Mouse (Mus musculus) erythroblast, adult 5-6 weeks (primary cell): ENCODE measurements around the gene Tcea3. TPM values are rescaled to one million over a fixed set of nuclear protein-coding genes. Genes with fewer than 3 reads are reported as not detected.

Source experiments
- ATAC-seq: replicated peaks from 2 replicates; pipeline ENCODE4 v1.8.0; 2016; ENCODE audit warnings: moderate number of reproducible peaks, mild to moderate bottlenecking, moderate TSS enrichment, inconsistent platforms; ENCODE audit not compliant: poor library complexity, low FRiP score, severe bottlenecking
- total RNA-seq, 2 experiments: library from RNA; stranded (forward) in 1 of 2; stranded (reverse) in 1 of 2; fragments of 150-400 nt in 1 of 2; fragments of 200-764, 138-1000 nt in 1 of 2; gene quantifications; 2 replicates each; pipeline versions ENCODE4 v1.2.3 to v1.2.4; 2015 to 2017; ENCODE audit warnings: low replicate concordance in 2 of 2

The Tcea3 gene
- total RNA-seq, 2 experiments from 2014 or later, result not detected

DNA sequence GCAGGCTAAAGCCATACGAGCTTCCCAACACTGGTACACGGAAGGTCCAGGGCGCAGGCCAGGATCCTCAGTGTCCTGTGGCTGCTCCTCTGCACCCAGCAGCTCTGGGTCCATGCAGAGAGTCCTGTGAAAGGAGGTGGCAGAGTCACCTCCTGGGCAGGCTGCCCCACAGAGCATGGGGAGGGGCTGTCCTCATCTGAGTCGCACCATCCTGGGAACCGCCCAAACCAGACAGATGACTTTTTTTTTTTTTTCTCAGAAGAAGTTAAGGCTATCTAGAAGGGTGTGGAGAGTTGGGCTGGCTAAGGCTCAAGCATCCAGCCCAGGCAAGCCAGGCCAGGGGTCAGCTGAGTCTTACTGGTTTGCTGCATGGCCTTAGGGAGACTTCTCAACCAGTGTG lies 18.9 kb upstream of the Tcea3 start:
- ATAC-seq, result no peak

DNA sequence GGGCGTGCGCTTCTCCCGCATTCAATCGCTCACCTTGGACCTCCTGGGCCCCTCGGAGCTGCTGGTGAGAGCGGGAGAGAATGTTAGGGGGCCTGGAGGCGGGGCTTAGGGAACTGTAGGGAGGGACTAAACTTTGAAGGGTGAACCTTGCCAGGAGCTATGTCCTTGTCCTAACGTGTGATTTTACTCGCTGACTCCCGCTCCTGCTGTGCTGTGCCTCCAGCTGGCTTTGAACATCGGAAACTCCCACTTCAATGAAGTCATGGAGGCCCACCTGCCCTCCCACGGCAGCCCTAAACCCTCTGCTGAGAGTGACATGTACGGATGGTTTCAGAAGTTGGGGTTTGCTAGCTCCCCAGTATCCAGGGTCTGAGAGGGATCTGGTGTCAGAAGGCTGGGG lies 8.9 kb upstream of the Tcea3 start:
- ATAC-seq, result no peak

DNA sequence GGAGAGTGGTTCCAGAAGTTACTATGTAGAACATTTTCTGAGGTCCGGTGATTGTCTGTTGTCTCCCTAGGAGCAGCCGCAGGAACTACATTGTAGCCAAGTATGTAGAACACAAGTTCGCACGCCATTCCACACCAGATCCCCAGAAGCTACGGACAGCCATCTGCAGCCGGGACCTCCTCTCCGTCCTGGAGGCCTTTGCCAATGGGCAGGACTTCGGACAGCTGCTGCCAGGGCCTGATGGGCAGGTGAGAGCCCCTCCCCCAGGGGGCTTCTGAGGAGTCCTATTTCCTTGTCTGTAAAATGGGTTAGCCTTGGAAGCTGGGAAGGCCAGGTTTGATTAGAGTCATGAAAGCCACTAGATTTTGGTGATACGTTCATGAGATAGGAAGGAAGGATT lies 8.4 kb upstream of the Tcea3 start:
- no peak for ATAC-seq

DNA sequence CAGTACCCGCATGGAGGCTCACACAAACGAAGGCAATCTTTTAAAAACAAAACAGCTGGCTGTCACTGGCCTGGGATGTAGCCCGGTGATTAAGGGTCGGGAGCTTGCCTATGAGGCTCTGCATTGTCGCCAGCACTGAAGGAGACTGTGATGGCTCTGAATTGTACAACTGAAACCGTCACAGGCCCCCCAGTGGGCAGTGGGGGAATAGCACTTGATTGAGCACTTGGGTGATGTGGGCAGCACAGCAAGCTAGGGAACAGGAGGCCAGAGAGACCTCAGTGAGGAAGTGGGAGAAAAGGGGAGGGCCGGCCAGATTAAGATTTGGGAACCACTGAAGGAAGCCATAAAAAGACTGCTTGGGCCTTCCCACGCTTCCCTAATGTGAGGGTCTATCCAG lies 7.9 kb upstream of the Tcea3 start:
- ATAC-seq, result peak; percentile 75

DNA sequence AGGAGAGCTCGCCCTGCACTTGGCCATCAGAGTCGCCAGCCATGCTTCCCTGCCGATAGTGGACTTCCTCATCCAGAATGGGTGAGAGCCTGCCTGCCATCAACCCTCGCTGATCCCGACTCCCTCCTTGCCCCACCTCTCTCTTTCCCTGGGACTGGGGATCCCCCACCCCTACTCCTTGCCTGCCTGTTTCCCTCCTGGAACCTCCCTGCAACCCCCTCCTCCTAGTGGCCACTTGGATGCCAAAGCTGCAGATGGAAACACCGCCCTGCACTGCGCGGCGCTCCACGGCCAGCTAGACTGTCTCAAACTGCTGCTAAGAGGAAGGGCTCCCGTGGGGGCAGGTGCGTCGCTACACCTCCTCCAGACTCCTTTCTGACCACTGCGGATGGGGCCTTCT lies 7.4 kb upstream of the Tcea3 start:
- no peak for ATAC-seq

DNA sequence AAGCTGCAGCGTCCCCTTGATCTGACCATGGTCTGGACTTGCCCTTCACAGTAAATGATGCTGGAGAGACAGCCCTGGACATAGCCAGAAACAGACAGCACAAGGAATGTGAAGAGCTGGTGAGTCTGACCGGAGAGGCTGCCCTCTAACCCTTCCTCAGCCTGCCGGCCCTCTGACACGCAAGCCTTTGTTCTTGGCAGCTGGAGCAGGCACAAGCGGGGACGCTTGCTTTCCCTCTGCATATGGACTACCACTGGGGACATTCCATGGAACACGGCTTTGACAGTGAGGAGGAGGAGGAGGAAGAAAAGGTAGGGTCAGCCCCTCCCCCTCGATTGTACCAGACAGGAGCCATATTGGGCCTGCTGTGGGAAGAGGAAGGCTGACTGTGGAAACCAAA lies 6.6 kb upstream of the Tcea3 start:
- no peak for ATAC-seq

DNA sequence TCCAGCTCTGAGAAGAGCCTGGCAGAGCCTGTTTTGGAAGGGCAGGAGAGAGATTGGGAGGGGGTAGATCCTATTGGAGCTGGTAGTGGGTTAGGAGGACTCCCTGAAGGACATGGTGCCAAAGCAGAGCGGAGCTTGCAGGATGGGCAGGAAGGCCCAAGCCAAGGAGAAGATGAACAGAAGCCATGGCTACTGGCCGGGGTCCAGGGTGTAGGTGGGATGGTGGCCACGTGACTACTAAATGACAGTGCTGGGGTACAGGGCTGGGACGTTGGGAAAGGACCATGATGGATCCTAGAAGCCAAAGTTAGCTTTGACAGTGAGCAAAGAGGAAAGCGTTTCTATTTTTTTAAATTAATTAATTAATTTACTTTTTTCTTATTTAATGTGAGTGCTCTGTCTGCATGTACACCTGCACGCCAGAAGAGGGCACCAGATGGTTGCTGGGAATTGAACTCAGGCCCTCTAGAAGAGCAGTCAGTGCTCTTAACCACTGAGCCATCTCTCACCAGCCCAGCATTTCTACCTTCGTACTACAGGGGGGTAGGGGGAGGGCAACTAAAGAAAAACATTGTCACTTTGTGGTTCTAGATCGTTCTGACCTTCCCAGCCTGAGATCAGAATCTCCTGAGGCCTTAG lies 5.3 kb upstream of the Tcea3 start:
- ATAC-seq, result no peak

DNA sequence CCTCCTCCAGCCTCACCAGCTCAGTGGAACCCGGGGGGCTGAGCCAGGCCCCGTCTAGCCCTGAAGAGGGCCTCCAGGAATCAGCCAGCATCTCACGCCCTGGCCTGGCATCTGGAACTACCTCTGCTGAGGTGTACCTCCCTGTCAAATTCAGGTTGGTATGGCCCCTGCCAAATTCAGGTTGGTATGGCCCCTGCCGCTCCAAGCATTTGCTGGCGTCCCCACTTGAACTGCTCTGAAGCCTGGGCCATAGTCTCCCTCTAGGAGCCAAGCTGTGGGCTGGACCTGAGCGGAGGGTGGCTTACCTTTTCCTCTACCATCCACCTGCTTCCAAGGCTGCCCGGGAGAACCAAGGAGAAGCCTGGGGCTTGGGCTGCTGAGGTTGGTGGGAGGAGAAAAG lies 4.8 kb upstream of the Tcea3 start:
- no peak for ATAC-seq

DNA sequence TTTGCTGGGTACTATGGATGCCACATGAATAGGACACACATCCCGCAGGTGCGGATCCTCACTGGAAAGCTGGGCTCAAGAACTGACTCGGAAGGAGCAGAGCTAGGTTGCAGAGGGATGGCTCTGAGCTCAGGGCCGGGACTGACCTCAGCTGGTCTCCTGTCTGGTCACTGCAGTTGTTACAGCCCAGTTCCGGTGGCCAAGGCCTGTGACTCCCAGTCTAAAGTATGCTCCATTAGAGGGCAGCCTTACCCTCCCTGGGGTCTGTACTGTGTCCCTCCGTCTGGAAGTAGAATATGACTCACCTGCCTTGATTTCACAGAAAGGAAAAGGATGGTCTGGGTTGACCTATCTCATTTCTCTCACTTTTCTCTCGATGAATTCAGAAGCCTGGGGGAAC lies 3.3 kb upstream of the Tcea3 start:
- ATAC-seq, result no peak

DNA sequence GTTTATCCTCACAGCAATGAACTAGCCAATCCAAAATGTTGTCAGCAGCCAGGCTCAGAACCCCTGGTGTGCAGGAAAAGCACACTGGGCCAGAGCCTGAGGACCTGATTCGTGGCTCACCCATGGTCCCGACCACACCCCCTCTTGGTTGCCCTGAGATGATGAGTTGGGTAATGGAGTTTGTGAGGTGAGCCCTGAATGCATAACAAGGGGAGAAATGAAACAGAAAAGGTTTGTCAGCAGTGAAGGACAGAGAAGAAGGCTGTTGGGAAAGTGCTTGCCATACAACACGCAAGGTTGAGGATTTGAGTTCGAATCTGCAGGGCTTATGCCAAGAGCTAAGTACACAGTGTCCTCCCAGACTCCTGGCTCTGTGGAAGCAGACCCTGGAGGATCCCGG lies 1.8 kb upstream of the Tcea3 start:
- ATAC-seq, result no peak

DNA sequence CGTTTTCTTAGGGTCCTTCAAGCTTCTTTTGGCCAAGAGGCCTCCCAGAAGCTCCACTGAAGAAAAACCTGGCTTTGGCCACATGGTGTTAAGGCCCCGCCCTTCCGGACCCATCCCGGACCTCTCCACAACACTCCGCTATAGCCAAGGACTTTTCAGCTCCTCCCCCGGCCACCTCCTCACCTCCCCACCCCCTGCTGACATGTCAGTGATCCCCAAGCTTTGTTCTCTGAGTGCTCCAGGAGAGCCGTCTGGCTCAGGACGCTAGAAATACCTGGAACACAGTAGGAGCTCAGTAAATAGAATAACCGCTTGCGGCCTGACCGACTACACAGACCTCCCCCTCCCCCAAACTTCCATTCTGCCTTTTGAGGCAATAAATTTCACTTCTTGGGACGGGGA lies 960 bp upstream of the Tcea3 start:
- no peak for ATAC-seq

DNA sequence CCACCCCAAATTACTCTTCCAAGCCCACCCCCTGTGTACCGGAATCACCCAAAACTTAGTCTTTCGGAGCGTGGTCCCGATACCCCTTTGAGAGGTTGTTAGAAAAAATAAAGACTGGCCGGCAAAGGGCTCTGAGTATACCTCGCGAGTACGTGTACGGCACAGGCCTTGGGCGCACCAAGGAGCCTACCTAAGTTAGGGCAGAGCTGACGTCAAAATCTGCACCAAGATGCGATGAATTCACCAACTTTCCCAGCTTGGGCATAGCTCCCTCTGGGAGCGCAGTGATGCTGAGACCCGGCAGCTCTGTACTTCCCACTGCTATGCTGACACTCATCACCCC lies 172 bp upstream of the Tcea3 start:
- ATAC-seq, result no peak

DNA sequence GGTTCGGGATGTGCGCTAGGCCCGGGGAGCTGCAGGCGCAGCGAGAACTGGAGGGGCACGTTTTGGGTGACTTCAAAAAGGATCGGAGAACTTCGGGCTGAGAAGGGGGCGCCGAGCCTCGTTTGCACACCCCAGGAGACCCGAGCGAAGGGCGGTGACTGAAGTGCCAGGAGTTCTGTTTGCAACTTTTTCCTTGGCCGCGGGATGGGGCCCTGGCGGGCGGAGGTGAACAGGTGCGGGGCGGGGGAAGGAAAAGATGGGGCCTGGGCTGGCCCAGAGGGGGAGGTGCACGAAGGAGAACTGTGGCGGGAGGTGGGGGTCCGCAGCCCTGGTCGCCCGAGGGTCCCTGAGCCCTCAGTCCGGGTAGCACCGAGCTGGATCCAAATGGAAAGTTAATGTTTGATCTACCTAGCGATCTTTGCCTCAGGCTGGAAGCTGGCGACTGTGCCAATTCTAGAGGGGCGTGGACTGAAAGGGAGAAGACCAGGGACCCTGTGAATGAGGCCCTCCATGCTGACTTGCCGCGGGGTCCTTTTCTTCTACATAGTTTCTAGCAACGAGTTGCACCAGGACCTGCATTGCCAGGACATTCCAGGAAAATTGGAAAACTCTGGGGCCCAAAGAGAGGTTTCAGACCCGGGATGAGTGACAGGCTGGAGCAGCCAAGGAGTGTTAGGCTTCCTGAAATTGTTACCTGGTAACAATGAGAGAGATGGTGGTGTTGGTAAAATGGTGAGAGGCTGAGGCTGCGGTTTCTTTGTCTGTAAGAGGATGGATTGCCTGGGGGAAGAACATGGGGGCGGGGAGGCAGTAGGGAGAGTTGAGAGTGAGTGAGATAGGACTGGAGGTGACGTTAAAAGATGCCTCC lies 1.2 kb downstream of the Tcea3 start:
- ATAC-seq, result no peak

DNA sequence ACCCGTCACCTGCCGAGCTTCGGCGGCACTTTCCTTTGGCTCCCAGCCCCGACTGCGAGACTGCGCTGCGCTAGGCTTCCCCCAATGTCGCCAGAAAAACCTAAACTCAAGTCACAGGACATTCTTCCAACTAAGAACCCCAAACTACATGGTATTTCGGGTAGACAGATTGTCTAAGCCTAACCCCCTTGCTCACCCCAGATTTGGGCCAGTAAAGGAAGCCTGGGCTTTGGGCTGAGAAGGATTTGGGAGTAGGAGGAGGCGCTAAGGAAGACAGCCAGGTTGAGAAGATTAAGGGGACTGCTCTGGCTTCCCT lies 1.8 kb downstream of the Tcea3 start:
- ATAC-seq, result no peak

DNA sequence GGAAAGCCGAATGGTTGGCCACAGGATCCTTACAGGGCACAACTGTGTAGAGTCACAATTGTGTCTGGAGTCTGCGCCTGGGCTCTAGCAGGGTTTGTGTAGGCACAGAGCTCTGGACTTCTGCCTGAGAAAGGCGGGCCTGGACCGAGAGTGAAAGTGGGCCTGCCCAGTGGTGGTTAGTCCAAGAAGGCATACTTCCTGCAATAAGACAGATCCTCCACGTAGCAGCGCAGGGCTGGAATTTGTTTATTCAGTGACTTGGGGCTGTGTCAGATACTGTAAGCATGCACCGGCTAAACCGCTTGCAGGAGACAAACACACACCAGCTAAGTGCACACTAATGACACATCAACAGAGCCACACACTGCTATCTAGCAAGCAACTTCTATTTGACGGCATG lies 2.3 kb downstream of the Tcea3 start:
- ATAC-seq, result no peak

DNA sequence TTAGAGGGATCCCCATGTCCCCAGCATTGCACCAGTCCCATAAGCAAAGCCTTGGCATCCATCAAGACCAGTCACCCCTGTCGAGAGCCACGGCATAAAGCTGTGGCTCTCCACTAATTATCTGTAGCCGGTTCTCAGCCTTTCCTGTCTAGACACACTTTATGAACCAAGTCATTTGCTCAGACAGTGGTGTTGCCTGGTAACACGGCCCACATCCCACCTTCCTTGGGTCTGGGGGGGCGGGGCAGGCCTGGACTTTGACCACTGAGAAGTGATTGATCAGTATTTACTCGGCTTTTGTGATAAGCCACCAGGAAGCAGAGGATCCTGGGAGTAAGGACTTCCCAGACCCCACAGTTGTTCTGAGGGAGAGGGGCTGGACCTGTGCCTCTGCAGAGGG lies 8.4 kb downstream of the Tcea3 start:
- no peak for ATAC-seq

DNA sequence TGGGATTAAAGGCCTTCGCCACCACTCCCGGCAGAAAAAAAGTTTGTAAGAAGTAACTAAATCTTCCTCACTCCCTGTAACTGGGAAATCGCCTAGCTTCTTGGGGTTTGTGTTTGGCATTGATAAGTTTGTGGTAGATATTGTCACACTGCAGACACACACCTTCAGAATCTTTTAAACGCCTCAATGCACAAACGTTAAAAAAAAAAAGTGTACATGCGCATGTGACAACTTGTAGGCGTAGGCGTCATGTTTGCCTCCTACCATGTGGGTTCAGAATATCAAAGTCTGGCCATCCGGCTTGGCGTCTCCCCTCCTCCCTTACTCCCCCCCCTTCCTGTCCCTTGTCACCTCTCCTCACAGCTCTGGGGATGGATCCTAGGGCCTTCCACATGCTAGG lies 9.2 kb downstream of the Tcea3 start:
- ATAC-seq, result no peak

DNA sequence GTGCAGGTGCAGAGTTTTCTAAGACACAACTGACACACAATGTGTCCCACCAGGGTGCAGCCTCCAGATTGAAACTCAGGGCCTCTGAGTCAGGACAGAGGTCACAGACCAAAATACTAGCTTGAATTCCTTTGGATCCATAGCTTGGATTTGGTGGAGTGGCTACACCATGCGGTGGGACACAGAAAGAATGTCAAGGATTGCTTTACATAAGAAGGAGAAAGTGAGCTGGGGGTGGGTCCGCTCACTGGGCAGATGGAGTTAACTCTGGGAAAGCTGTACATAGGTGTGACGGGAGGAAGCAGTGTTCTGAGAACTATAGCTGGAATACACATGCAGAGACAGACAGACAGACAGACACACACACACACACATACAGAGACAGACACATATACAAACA lies 12.4 kb downstream of the Tcea3 start:
- no peak for ATAC-seq

DNA sequence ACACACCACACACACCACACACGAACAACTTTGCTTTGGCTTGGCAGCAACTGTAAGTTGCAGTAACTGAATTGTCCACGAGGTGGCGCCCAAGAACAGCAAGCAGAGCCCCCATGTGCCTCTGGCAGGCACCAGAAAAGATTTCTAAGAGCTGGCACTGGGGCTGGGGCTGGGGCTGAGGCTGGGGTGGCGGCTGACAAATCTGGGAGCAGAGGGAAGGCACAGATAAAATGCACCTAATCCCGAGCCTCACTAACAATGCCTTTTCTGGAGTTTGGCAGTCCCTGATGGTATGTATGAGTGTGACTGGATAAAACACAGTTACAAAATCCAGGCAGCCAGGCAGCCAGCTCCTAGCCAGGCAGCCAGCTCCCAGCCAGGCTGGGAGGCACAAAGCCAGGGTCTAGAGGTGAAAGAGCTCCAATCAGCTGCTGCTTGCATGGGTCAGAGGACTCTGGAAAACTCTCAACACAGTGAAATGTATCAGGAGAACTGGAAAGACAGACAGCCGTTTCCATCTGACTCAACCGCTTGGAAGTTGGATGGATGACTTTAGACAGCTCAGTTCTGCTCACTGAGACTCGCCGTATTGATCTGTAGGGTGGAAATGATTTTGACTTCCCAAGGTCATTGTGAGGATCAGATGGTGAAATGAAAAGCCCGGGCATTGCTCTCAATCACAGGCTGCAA lies 13.1 kb downstream of the Tcea3 start:
- ATAC-seq, result peak; percentile 80

DNA sequence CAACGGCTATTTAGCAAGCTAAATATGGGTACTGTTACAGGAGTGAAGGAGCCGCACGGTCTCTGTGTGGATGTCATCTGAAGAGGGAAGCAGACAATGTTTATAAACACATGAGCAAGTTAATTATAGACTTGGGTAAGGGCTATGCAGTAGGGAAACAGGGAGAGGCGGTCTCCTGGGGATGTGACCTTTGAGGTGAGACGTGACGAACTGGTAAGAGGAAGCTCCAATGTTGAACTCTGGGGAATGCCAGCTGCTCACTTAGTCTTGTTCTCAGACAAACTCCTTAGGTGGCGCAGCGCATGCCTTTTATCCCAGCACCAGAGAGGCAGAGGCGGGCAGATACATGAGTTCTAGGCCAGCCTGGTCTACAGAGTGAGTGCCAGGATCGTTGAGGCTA lies 14.4 kb downstream of the Tcea3 start:
- no peak for ATAC-seq

DNA sequence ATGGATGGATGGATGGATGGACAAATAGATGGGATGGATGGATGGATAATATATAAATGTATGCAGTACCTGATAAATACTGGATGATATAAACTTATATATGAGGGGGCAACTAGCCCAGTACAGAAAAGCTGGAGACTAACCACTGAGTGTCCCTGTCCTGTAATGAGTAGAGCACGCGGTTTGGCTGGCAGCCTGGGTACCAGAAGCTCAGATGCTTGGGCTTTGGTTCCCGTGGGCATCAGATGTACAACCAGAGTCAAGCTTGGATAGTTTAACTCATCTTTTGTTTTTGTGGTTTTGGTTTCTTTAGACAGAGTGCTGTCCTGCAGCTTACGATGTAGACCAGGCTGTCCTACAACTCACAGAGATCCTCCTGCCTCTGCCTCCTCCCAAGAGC lies 16.0 kb downstream of the Tcea3 start:
- ATAC-seq, result no peak
